Mouse (Mus musculus) kidney, adult 8-10 months (tissue): ENCODE results near the gene Maml3.

Experiments used
- DNase-seq, 2 experiments: peaks; one replicate each; pipeline ENCODE4 v3.0.0; 2022

The Maml3 gene

GRCm38 (mm10) chr3:51999671-52000437 is 105.0 kb downstream of the Maml3 start:
- DNase-seq = peak; percentile 42 to 46

- DNase-seq = no peak
Observed at GRCm38 (mm10) chr3:51998511-51999399, 106.1 kb downstream of the Maml3 start.

GRCm38 (mm10) chr3:51997616-51998015 is 107.3 kb downstream of the Maml3 start:
- no peak for DNase-seq

GRCm38 (mm10) chr3:51986507-51986906 is 118.4 kb downstream of the Maml3 start:
- no peak for DNase-seq

GRCm38 (mm10) chr3:51981496-51981895 is 123.4 kb downstream of the Maml3 start:
- no peak for DNase-seq

- peak in 1 of 2 experiments; percentile 12 for DNase-seq
Observed at GRCm38 (mm10) chr3:51977654-51978352, 127.1 kb downstream of the Maml3 start.

- no peak for DNase-seq
Observed at GRCm38 (mm10) chr3:51974601-51975000, 130.3 kb downstream of the Maml3 start.

- DNase-seq = no peak
Observed at GRCm38 (mm10) chr3:51974153-51974552, 130.7 kb downstream of the Maml3 start.

GRCm38 (mm10) chr3:51972576-51972975 is 132.3 kb downstream of the Maml3 start:
- DNase-seq = no peak

- no peak for DNase-seq
Observed at GRCm38 (mm10) chr3:51970489-51970888, 134.4 kb downstream of the Maml3 start.

GRCm38 (mm10) chr3:51969451-51969850 is 135.4 kb downstream of the Maml3 start:
- no peak for DNase-seq

GRCm38 (mm10) chr3:51965841-51966240 is 139.0 kb downstream of the Maml3 start:
- no peak for DNase-seq

- no peak for DNase-seq
Observed at GRCm38 (mm10) chr3:51965436-51965835, 139.4 kb downstream of the Maml3 start.

GRCm38 (mm10) chr3:51965008-51965407 is 139.9 kb downstream of the Maml3 start:
- DNase-seq = no peak

GRCm38 (mm10) chr3:51963891-51964593 is 140.8 kb downstream of the Maml3 start:
- no peak for DNase-seq

GRCm38 (mm10) chr3:51963151-51963791 is 141.6 kb downstream of the Maml3 start:
- DNase-seq = no peak

- no peak for DNase-seq
Observed at GRCm38 (mm10) chr3:51958751-51959150, 146.1 kb downstream of the Maml3 start.

GRCm38 (mm10) chr3:51954441-51954840 is 150.4 kb downstream of the Maml3 start:
- DNase-seq = no peak

GRCm38 (mm10) chr3:51953927-51954326 is 150.9 kb downstream of the Maml3 start:
- no peak for DNase-seq

GRCm38 (mm10) chr3:51952728-51953623 is 151.9 kb downstream of the Maml3 start:
- DNase-seq = no peak

GRCm38 (mm10) chr3:51952267-51952666 is 152.6 kb downstream of the Maml3 start:
- no peak for DNase-seq
